Mouse (Mus musculus): ENCODE measurements around the gene Zcwpw1. TPM values are rescaled to one million over a fixed set of nuclear protein-coding genes. Genes with fewer than 3 reads are reported as not detected.
"Not testable (repeated sequence)": the region's sequence is repeated elsewhere in the genome, so short reads cannot be mapped to it uniquely, and the experiment has no call there.

Gene Zcwpw1
- polyA plus RNA-seq, 1 experiment from 2014 or later: 3.8 TPM

- Histone ChIP-seq H3K4me3 (ENCODE audit: low read depth, low read length) (peak within 1 kb of the TSS; percentile 88), H3K27me3 (ENCODE audit: control insufficient read depth, insufficient read depth, low read depth, low read length) (no peaks in the 10 kb centered on the region), H3K4me2 (ENCODE audit: low read depth, low read length) (peak within 1 kb of the TSS; percentile 97), H3K4me1 (ENCODE audit: control insufficient read depth, low read depth, low read length) (peaks cover 53% of the 10 kb centered on the region), H3K9ac (ENCODE audit: low read depth, low read length) (peak within 1 kb of the TSS; percentile 98), H3K9me3 (replicated peaks; ENCODE audit: control insufficient read depth, low read length) (no peaks in the 10 kb centered on the region), H3K27ac (ENCODE audit: low read length) (peak within 1 kb of the TSS; percentile 99), H3K36me3 (ENCODE audit: control insufficient read depth, insufficient read depth) (no peaks in the 10 kb centered on the region)
- WGBS (ENCODE audit: insufficient replicate concordance): 4% methylated on average over 28 of the region's 28 CpGs
- peak; percentile 74 for ATAC-seq (ENCODE audit: low read depth)
Observed at GRCm38 (mm10) chr5:137745214-137746171, 42.1 kb upstream of the Zcwpw1 start, which contains the start of gene Tsc22d4. Gene Tsc22d4, plus strand, starts transcription at chr5:137745730.

DNA sequence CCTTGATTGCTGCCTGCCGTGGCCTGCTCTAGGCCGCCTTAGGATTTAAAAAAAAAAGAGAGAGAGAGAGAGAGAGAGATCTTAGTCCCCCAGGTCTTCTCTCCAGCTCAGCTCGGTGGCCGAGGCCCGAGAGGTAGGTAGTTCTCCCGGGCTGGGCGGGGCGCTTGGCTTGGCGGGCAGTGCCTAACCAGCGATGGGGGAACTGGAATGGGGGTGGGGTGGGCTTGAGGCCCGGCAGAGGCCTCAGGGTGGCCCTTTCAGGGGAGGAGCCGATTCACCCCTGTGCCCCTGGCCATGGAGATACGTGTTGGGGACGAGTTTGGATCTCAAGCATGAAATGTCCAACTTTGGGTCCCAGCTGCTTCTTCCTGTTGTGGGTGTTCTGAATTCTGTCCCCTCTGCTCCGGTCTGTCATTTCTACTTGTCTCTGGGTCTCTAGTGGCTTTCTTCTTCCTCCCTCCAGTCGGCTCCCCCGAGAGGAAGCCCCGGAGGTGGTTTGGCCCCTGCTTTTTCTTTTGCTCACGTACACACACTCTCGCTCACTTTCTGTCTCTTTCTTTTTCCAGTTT lies 41.2 kb upstream of the Zcwpw1 start:
- peaks cover 5% of the 10 kb centered on the region for H3K36me3 ChIP-seq (ENCODE audit: control insufficient read depth, insufficient read depth)
- H3K27me3 ChIP-seq (ENCODE audit: control insufficient read depth, insufficient read depth, low read depth, low read length): no peaks in the 10 kb centered on the region
- peak overlapping the region; percentile 97 for H3K4me2 ChIP-seq (ENCODE audit: low read depth, low read length)
- peak overlapping the region; percentile 99 for H3K27ac ChIP-seq (ENCODE audit: low read length)
- H3K4me1 ChIP-seq (ENCODE audit: control insufficient read depth, low read depth, low read length): peaks cover 44% of the 10 kb centered on the region
- ATAC-seq (ENCODE audit: low read depth): peak; percentile 63
- under 1% methylated on average over 20 of the region's 20 CpGs for WGBS (ENCODE audit: insufficient replicate concordance)
- H3K4me3 ChIP-seq (ENCODE audit: low read depth, low read length): peak overlapping the region; percentile 88
- no peaks in the 10 kb centered on the region for H3K9me3 ChIP-seq (replicated peaks; ENCODE audit: control insufficient read depth, low read length)
- H3K9ac ChIP-seq (ENCODE audit: low read depth, low read length): peak overlapping the region; percentile 98

- no peak for ATAC-seq (ENCODE audit: low read depth)
- H3K27me3 ChIP-seq (ENCODE audit: control insufficient read depth, insufficient read depth, low read depth, low read length): no peaks in the 10 kb centered on the region
- peak overlapping the region; percentile 98 for H3K9ac ChIP-seq (ENCODE audit: low read depth, low read length)
- peaks cover 10% of the 10 kb centered on the region for H3K36me3 ChIP-seq (ENCODE audit: control insufficient read depth, insufficient read depth)
- 0% methylated on average over 16 of the region's 16 CpGs for WGBS (ENCODE audit: insufficient replicate concordance)
- peaks cover 39% of the 10 kb centered on the region for H3K4me1 ChIP-seq (ENCODE audit: control insufficient read depth, low read depth, low read length)
- peak overlapping the region; percentile 97 for H3K4me2 ChIP-seq (ENCODE audit: low read depth, low read length)
- H3K27ac ChIP-seq (ENCODE audit: low read length): peak overlapping the region; percentile 99
- peak overlapping the region; percentile 88 for H3K4me3 ChIP-seq (ENCODE audit: low read depth, low read length)
- H3K9me3 ChIP-seq (replicated peaks; ENCODE audit: control insufficient read depth, low read length): no peaks in the 10 kb centered on the region
Observed at GRCm38 (mm10) chr5:137746851-137747325, 40.7 kb upstream of the Zcwpw1 start.

DNA sequence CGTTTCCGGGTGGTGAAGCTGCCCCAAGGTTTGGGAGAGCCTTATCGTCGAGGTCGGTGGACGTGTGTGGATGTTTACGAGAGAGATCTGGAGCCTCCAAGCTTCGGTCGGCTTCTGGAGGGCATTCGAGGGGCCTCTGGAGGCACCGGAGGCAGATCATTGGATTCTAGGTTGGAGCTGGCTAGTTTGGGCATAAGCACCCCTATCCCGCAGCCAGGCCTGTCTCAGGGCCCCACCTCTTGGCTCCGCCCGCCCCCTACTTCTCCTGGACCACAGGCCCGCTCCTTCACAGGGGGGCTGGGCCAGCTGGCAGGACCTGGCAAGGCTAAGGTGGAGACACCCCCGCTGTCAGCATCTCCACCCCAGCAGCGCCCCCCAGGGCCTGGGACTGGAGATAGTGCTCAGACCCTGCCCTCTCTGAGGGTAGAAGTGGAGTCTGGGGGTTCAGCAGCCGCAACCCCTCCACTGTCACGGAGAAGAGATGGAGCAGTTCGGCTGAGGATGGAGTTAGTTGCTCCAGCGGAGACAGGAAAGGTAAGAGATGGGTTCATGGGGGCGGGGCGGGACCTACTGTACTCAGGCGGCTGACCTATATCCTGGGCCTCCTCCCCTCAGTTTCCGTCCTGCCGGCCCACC lies 40.2 kb upstream of the Zcwpw1 start:
- Histone ChIP-seq H3K27ac (ENCODE audit: low read length) (peak overlapping the region; percentile 99), H3K4me2 (ENCODE audit: low read depth, low read length) (peak overlapping the region; percentile 97), H3K9ac (ENCODE audit: low read depth, low read length) (peak overlapping the region; percentile 98), H3K9me3 (replicated peaks; ENCODE audit: control insufficient read depth, low read length) (no peaks in the 10 kb centered on the region), H3K27me3 (ENCODE audit: control insufficient read depth, insufficient read depth, low read depth, low read length) (no peaks in the 10 kb centered on the region), H3K4me3 (ENCODE audit: low read depth, low read length) (peak overlapping the region; percentile 88), H3K4me1 (ENCODE audit: control insufficient read depth, low read depth, low read length) (peaks cover 36% of the 10 kb centered on the region), H3K36me3 (ENCODE audit: control insufficient read depth, insufficient read depth) (peaks cover 14% of the 10 kb centered on the region)
- ATAC-seq (ENCODE audit: low read depth): peak; percentile 41
- 2% methylated on average over 26 of the region's 26 CpGs for WGBS (ENCODE audit: insufficient replicate concordance)

DNA sequence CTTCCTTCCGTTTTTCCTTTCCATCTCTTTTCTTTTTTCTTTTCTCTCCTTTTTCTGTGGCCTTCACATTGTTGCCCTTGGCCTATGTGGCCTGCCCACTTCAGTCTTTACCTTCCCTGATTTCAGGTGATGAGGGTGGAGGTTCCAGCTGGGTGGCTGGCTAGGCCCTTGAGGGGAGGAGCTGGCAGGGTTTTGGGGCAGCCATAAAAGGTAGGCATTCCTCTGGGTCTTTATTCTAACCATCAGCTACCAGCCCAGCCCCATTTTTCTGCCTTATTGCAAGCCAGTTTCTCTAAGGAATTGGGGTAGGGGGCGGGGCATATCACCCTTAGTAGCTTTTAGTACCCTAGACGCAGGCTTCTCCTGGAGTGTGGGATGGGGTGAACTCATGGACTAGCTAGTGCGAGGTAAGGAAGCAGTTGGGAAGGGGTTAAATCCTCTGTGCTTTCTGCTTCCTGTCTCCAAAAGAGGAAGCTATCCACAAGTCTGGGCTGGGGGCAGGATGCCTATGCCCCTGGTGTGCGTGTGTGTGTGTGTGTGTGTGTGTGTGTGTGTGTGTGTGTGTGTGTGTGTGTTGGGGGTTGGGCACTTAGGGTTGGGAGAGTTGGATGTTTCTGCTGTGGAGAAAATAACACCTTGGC lies 39.3 kb upstream of the Zcwpw1 start:
- H3K9me3 ChIP-seq (replicated peaks; ENCODE audit: control insufficient read depth, low read length): no peaks in the 10 kb centered on the region
- peaks cover 36% of the 10 kb centered on the region for H3K4me1 ChIP-seq (ENCODE audit: control insufficient read depth, low read depth, low read length)
- peak overlapping the region; percentile 99 for H3K27ac ChIP-seq (ENCODE audit: low read length)
- WGBS (ENCODE audit: insufficient replicate concordance): 22% methylated on average over 5 of the region's 5 CpGs
- peak overlapping the region; percentile 88 for H3K4me3 ChIP-seq (ENCODE audit: low read depth, low read length)
- H3K36me3 ChIP-seq (ENCODE audit: control insufficient read depth, insufficient read depth): peaks cover 18% of the 10 kb centered on the region
- H3K9ac ChIP-seq (ENCODE audit: low read depth, low read length): peak overlapping the region; percentile 98
- H3K27me3 ChIP-seq (ENCODE audit: control insufficient read depth, insufficient read depth, low read depth, low read length): no peaks in the 10 kb centered on the region
- H3K4me2 ChIP-seq (ENCODE audit: low read depth, low read length): peak overlapping the region; percentile 97
- no peak for ATAC-seq (ENCODE audit: low read depth)

DNA sequence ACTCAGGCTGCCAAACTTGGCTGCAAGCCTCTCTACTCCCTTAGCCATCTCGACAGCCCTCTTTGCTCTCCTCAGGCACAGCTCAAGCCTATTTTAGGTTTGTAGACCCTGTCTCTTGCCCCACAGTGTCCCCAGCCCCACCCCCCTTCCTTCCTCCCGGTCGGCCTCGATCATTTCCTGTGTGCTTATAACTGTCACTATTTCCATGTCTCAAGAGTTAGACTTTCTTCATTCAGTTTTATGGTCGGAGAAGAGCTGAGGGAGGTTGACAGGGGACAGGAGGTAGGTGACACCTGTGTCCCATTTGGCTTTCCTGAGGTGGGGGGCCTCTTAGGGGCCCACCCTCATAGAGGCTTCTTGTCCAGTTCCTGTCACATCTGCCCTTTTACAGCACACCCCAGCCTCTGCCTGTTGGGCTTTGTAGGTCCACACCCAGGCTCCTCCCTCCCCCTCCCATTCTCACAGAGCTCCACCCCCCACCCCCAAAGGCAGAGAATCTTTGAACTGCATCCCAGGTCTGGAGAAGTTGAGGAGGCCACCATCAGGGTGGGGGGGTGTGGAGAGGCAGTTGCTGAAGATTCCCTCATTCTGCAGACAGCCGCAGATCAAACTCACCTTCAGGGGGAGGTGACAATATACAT lies 38.3 kb upstream of the Zcwpw1 start:
- peaks cover 36% of the 10 kb centered on the region for H3K4me1 ChIP-seq (ENCODE audit: control insufficient read depth, low read depth, low read length)

GRCm38 (mm10) chr5:137750212-137750611 lies 37.4 kb upstream of the Zcwpw1 start:
- H3K9ac ChIP-seq (ENCODE audit: low read depth, low read length); H3K9me3 ChIP-seq (replicated peaks; ENCODE audit: control insufficient read depth, low read length); H3K27ac ChIP-seq (ENCODE audit: low read length); H3K4me2 ChIP-seq (ENCODE audit: low read depth, low read length); H3K27me3 ChIP-seq (ENCODE audit: control insufficient read depth, insufficient read depth, low read depth, low read length); H3K4me3 ChIP-seq (ENCODE audit: low read depth, low read length); ATAC-seq (ENCODE audit: low read depth): not testable (repeated sequence)
- Histone ChIP-seq H3K36me3 (ENCODE audit: control insufficient read depth, insufficient read depth) (peaks cover 22% of the 10 kb centered on the region), H3K4me1 (ENCODE audit: control insufficient read depth, low read depth, low read length) (peaks cover 29% of the 10 kb centered on the region)
- 88% methylated on average over 6 of the region's 8 CpGs for WGBS (ENCODE audit: insufficient replicate concordance)

More for the DNA sequence above, 38.3 kb upstream of the Zcwpw1 start:
- WGBS (ENCODE audit: insufficient replicate concordance): 19% methylated on average over 6 of the region's 6 CpGs
- Histone ChIP-seq H3K4me2 (ENCODE audit: low read depth, low read length) (peak overlapping the region; percentile 97), H3K27ac (ENCODE audit: low read length) (peak overlapping the region; percentile 99), H3K4me3 (ENCODE audit: low read depth, low read length) (peak overlapping the region; percentile 88), H3K27me3 (ENCODE audit: control insufficient read depth, insufficient read depth, low read depth, low read length) (no peaks in the 10 kb centered on the region), H3K9ac (ENCODE audit: low read depth, low read length) (peak overlapping the region; percentile 43; the same call in 1 of the 2 replicates), H3K36me3 (ENCODE audit: control insufficient read depth, insufficient read depth) (peaks cover 20% of the 10 kb centered on the region), H3K9me3 (replicated peaks; ENCODE audit: control insufficient read depth, low read length) (no peaks in the 10 kb centered on the region)
- ATAC-seq (ENCODE audit: low read depth): no peak

GRCm38 (mm10) chr5:137751221-137751887 lies 36.2 kb upstream of the Zcwpw1 start:
- Histone ChIP-seq H3K4me3 (ENCODE audit: low read depth, low read length) (no peak overlapping the region), H3K9ac (ENCODE audit: low read depth, low read length) (no peak overlapping the region), H3K36me3 (ENCODE audit: control insufficient read depth, insufficient read depth) (peaks cover 27% of the 10 kb centered on the region), H3K9me3 (replicated peaks; ENCODE audit: control insufficient read depth, low read length) (no peaks in the 10 kb centered on the region), H3K27me3 (ENCODE audit: control insufficient read depth, insufficient read depth, low read depth, low read length) (no peaks in the 10 kb centered on the region), H3K27ac (ENCODE audit: low read length) (no peak overlapping the region), H3K4me1 (ENCODE audit: control insufficient read depth, low read depth, low read length) (peaks cover 25% of the 10 kb centered on the region), H3K4me2 (ENCODE audit: low read depth, low read length) (no peak overlapping the region)
- ATAC-seq (ENCODE audit: low read depth): no peak
- 89% methylated on average over 13 of the region's 13 CpGs for WGBS (ENCODE audit: insufficient replicate concordance)

All from liver, embryonic 16.5 days (tissue).